Mouse (Mus musculus): ENCODE data around the gene St6gal1.
A peak's percentile ranks its signal among the peaks of the same experiment; 100 is the strongest.

The St6gal1 gene

GRCm38 (mm10) chr16:23274005-23274404, 49.5 kb downstream of the St6gal1 start:
- DNase-seq (ENCODE audit: low read depth), result peak; percentile 63

DNA sequence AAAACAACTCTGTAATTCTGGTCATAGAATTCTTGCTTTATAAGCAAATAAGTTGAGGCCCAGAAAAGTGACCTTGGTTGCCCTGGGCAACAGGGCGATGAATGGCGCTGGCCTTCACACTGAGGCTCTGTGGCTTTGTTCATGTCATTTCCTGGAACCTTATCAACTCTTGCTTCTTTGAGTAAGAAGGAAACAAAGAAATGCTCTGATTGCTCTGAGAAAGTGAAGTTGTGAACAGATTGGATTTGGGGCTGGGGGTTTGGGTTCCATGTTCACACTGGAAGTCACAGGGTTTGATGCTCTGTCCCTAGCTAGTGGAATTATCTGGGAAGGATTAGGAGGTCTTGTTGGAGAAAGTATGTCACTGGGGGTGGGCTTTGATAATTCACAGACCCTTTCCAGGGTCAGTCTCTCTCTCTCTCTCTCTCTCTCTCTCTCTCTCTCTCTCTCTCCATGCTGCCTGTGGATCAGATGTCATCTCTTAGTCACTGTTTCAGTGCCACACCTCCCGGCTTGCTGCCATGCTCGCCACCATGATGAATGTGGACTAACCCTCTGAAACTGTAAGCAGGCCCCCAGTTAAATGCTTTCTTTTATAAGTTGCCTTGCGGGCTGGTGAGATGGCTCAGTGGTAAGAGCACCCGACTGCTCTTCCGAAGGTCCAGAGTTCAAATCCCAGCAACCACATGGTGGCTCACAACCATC, 50.2 kb downstream of the St6gal1 start:
- DNase-seq (ENCODE audit: low read depth), result peak; percentile 79

DNA sequence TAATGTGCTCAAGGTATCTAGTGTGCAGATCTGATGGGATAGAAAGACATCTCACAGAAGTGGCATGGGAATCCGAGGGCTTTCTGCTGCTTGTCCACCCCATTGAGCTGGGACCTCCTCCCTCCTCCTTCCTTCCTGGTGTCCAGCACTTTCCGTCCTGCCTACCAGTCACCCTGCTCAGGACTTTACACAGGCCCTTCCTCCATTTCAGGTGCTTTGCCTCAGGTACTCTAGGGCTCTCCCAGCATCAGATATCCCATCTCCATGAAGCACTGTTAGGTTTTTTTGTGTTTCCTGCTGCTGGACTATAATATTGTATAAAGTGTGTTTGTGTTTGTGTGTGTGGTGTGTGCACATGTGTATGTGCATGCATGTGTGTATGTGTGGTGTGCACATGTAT, 51.1 kb downstream of the St6gal1 start:
- DNase-seq (ENCODE audit: low read depth), result no peak

GRCm38 (mm10) chr16:23279879-23280741, 55.6 kb downstream of the St6gal1 start:
- DNase-seq (ENCODE audit: low read depth), result peak; percentile 82

- no peak for DNase-seq (ENCODE audit: low read depth)
These were observed 56.2 kb downstream of the St6gal1 start for GRCm38 (mm10) chr16:23280742-23281090.

GRCm38 (mm10) chr16:23282241-23282640, 57.7 kb downstream of the St6gal1 start:
- peak; percentile 56 for DNase-seq (ENCODE audit: low read depth)

DNA sequence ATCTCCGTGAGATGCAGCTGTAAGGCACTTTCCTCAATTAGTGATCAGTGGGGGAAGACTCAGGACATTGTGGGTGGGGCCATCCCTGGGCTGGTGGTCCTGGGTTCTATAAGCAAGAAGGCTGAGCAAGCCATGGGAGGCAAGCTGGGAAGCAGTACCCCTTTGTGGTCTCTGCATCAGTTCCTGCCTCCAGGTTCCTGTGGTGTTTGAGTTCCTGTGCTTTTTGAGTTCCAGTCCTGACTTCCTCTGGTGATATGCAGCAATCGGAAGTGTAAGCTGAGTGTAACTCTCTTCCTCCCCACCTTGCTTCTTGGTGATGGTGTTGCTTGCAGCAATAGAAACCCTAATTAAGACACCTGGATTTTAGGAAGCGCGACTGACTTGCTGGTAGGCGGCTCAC, 58.4 kb downstream of the St6gal1 start:
- peak; percentile 53 for DNase-seq (ENCODE audit: low read depth)

DNA sequence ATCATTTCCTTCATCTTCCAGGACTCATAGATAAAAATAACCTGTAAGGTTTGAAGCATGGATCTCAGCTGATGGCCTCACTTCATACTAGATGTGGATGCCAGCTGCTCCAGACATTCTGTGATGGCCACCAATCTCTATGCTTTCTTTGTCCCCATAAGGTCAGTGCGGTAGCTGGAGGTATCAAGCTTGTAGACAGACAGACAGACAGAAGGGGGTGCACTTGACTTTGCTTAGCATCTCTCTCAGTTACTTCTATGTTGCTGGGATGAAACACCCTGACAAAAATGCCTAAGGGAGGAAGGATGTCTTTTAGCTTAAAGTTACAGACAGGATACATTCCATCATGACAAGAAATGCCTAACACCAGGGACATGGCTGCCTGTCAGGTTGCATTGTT, 59.1 kb downstream of the St6gal1 start:
- no peak for DNase-seq (ENCODE audit: low read depth)

- peak; percentile 55 for DNase-seq (ENCODE audit: low read depth)
These were observed 60.2 kb downstream of the St6gal1 start for GRCm38 (mm10) chr16:23284470-23285394.

GRCm38 (mm10) chr16:23286380-23287097, 62.0 kb downstream of the St6gal1 start:
- DNase-seq (ENCODE audit: low read depth), result peak; percentile 65

GRCm38 (mm10) chr16:23287312-23288040, 62.9 kb downstream of the St6gal1 start:
- DNase-seq (ENCODE audit: low read depth), result peak; percentile 17

- no peak for DNase-seq (ENCODE audit: low read depth)
These were observed 63.6 kb downstream of the St6gal1 start for GRCm38 (mm10) chr16:23288103-23288502.

GRCm38 (mm10) chr16:23289424-23289823, 64.9 kb downstream of the St6gal1 start:
- DNase-seq (ENCODE audit: low read depth), result peak; percentile 24

DNA sequence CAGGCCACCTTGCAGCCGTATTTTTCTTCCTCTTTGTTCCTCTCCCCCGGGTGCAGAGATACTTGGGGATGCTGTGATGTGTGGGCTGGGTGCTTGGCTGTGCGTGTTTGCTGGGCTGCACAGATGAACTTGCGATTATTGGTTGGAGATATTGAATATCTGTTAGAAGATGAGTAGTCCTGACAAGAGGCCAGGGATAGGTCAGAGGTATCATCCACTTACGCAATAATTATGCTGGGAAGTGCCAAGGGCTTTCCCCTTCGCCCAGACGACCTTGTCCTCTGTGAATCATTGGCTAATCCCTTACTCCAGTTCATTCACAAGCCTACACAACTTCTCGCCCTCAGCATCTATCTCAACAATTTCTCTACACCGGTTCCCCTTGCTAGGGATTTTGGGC, 65.6 kb downstream of the St6gal1 start:
- no peak for DNase-seq (ENCODE audit: low read depth)

- DNase-seq (ENCODE audit: low read depth), result no peak
These were observed 67.0 kb downstream of the St6gal1 start for GRCm38 (mm10) chr16:23291521-23291920.

DNA sequence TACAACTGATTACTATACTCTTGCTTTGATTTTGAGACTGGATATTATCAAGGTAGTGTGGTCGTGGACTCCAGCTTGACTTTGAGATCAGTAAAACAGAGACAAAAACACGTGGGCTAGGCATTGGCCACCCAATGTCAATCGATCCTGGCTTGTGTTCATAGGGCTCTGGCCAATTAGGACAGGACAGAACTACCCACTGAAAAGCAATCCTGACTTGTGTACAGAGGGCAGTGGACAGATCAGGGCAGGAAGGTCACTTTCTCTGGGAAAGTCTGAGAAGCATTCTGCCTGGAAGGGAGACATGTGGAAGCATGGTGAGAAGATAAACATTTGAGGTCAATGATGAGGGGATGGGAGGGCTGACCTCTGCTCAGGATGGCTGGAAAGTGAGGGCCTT, 69.7 kb downstream of the St6gal1 start:
- DNase-seq (ENCODE audit: low read depth), result no peak

DNA sequence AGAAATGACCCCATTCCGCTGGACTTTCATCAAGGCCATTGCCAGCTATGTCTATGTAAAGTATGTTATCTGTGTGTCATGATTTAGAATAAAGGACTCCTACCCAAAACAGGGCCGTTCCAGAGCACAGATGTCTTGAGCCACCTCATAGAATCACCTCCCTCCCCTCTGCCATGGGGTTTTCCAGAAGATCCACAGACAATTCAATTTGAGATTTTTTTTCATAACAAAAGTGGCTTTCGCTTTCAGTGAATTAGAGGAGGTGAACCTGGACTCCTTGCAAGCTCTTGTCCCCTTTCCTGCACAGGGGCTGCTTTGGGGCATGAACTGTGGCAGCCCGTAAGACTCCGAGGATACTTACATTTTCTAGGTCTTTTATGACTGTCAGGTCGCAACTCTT, 70.2 kb downstream of the St6gal1 start:
- DNase-seq (ENCODE audit: low read depth), result no peak

GRCm38 (mm10) chr16:23295720-23296119, 71.2 kb downstream of the St6gal1 start:
- DNase-seq (ENCODE audit: low read depth), result no peak

- DNase-seq (ENCODE audit: low read depth), result no peak
These were observed 72.2 kb downstream of the St6gal1 start for GRCm38 (mm10) chr16:23296721-23297120.

- DNase-seq (ENCODE audit: low read depth), result no peak
These were observed 73.9 kb downstream of the St6gal1 start for GRCm38 (mm10) chr16:23298441-23298840.

DNA sequence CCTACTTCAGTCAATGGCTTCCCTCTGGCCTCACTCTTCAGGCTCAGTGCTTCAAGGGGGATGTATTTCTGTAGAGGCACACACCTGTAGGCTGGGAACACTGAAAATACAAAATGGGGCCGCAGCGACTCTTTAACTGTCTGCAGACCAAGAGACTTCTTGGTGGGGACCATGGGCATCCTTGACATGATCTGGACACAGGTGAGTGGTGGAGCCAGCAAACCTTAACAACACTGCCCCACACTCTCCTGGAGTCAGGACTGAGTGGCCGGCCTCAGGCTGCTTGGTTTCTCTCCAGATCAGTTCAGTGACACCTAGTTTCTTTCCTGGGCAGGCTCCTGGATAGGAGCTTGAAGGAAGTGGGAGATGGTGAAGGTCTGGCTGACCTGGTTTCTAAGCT, 74.4 kb downstream of the St6gal1 start:
- no peak for DNase-seq (ENCODE audit: low read depth)

All from naive thymus-derived CD4-positive, alpha-beta T cell, adult 2 months (primary cell).